Mouse (Mus musculus): ENCODE results near the gene Col26a1.

The Col26a1 gene

GRCm38 (mm10) chr5:136882055-136882787, 788 bp downstream of the Col26a1 start:
- no peak for ATAC-seq (ENCODE audit: insufficient number of reproducible peaks, low FRiP score, low TSS enrichment)

DNA sequence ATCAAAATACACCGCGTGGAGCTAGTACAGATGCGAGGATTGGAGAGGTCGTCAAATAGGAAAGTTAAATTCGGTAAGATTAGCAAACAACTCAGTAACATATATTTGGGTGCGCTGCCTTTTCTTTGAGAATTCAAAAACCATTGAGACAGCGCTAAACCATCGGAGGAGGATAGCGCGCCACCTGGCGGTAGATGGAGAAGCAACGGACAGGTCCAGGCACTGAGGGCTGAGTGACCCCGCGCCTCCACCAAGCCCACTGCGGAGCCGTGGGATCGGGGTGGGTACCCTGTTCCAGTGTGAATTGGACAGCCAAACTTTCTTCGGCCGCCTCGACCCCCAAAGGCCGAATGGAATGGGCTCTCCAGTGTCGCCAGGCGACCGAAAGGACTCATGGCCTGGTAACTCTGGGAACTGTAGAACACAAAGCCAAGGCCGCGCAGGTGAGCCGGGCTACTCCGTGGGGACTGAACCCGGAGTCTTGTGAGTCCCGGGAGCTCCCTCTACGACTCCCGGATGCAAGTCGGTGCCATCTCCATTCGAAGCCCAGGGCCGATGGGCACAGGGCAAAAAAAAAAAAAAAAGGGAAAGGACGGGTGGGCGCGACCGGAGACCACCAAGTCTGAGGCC, 1.5 kb downstream of the Col26a1 start:
- ATAC-seq (ENCODE audit: insufficient number of reproducible peaks, low FRiP score, low TSS enrichment) = no peak

GRCm38 (mm10) chr5:136880101-136880500, 2.9 kb downstream of the Col26a1 start:
- ATAC-seq (ENCODE audit: insufficient number of reproducible peaks, low FRiP score, low TSS enrichment) = no peak

- ATAC-seq (ENCODE audit: insufficient number of reproducible peaks, low FRiP score, low TSS enrichment) = no peak
These were observed 8.7 kb downstream of the Col26a1 start for GRCm38 (mm10) chr5:136874271-136874670.

DNA sequence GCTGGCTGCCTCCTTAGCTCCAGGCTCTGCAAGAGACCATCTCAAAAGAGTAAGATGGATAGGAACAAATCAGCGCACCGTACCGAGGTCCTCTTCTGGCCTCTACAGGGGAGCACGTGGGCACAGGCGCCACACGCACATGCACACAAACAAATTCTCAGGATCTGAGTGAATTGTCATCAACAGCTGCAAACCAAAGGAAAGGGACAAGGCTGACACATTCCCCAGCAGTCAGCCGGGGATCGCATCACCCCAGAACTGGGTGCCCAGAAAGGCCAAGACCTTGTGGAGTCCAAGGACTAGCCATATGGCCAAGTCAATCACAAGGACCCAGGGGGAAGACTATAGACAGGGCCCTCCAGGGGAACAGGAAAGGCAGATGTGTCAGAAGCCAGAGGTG, 10.6 kb downstream of the Col26a1 start:
- no peak for ATAC-seq (ENCODE audit: insufficient number of reproducible peaks, low FRiP score, low TSS enrichment)

DNA sequence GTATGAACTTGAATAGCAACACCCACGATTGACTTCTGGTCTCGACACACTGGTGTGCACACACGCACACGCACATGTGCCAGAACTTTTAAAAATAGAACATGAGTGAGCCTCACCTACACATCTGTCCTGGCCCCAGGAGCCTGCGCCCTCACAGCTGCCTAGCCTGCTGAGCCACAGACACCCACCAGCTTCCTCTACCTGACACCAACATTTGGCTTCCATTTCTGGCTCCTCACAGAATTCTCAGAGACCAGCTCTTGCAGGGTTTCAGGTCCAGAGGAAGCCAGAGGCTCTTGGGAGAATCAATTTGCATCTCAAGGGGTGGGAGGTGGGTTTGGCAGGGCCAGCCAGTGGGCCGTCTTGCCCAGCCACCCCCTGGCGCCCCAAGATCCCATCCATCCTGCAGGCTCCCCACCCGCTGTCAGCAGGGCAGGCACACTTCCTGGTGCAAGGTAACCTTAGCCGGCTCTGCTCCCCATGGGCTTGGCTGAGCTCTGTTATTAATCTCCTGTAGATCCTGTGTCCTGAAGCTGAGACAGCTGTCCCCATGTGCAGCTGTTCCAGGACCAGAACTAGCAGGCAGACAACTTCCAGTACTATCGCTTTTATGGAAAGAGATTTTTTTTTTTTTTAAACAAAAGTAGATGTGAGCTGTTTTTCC, 13.4 kb downstream of the Col26a1 start:
- ATAC-seq (ENCODE audit: insufficient number of reproducible peaks, low FRiP score, low TSS enrichment) = no peak

GRCm38 (mm10) chr5:136867706-136868105, 15.3 kb downstream of the Col26a1 start:
- ATAC-seq (ENCODE audit: insufficient number of reproducible peaks, low FRiP score, low TSS enrichment) = no peak

DNA sequence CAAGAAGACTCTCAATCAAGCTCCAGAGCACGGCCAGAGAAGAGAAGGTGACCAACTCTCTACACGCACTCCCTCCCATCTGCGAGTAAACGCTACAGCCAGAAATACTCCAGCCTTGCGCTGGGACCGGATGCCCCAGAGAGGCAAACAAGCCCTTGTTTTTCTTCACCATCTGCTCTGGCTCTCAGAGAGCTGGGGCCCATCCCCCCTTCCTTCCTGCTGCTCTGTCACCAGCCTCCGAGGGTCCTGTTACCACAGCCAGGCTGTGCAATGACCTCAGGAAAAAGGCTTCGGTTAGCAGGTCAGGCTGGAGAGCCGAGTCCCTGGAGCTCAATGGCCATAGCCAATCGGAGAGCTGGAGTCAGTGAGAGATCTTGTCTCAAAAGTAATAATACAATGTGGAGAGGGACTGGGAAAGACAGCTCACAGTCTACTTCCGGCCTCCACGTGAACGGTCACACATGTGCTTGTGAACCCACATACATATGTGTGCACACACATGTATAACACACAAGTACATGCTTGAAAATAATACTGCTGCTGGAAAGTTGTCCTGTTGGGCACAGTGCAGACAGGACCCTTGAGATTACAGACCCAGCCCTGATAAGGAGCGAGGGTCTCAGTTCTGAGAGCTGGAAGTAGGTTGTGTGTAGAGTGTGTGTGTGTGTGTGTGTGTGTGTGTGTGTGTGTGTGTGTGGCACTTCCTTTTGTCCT, 18.9 kb downstream of the Col26a1 start:
- no peak for ATAC-seq (ENCODE audit: insufficient number of reproducible peaks, low FRiP score, low TSS enrichment)

GRCm38 (mm10) chr5:136863276-136863675, 19.7 kb downstream of the Col26a1 start:
- ATAC-seq (ENCODE audit: insufficient number of reproducible peaks, low FRiP score, low TSS enrichment) = no peak

DNA sequence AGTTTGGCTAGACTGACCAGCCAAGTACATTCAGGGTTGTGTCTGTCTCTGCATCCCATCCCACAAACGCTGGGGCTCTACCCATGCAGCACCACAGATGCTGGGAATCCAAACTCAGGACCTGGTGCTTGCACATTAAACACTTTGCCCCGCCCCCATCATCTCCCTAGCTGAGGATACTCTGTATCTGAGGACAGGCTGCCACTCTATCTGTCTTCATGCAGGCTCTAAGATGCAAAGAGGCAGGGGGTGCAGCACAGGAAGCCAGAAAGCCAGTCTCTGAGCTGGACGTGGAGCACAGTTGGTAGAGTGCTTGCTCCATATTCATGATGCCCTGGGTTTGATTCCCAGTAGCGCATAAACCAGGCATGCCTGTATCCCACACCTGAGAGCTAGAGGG, 20.2 kb downstream of the Col26a1 start:
- no peak for ATAC-seq (ENCODE audit: insufficient number of reproducible peaks, low FRiP score, low TSS enrichment)

DNA sequence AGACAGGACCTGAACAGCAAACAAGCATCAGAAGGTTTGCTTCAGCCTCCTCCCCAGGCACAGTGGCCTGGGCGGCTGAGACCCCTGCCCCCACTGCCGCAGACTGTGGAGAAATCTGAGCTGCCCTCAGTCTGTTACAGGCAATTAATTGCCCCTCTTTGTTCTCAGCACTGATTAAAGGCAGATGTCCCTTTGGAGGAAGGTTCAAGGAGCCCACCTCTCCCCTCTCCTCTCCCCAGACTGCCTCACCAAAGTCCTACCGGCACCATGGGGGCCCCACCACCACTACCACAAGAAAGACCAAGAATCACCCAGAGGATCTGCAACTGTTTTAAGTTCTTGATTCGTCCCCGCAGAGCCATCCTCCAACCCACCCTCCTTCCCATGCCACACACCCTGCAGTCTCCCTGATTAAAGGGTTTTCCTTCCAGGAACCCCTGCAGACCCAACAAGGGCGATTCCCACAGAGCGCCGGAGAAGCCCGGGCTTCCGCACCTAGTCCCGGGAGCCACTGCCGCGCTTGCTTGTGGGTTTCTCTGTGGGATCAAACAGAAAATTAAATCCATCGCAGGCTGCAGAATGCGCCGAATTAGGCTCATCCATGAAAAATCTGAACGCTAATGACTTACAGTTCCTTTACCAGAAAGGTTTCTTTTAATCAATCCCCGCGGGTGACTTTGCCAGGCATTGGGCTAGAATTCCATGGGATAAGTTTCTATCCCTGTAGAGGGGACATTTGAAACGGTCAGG, 21.6 kb downstream of the Col26a1 start:
- no peak for ATAC-seq (ENCODE audit: insufficient number of reproducible peaks, low FRiP score, low TSS enrichment)

- ATAC-seq (ENCODE audit: insufficient number of reproducible peaks, low FRiP score, low TSS enrichment) = no peak
These were observed 32.3 kb downstream of the Col26a1 start for GRCm38 (mm10) chr5:136850716-136851115.

DNA sequence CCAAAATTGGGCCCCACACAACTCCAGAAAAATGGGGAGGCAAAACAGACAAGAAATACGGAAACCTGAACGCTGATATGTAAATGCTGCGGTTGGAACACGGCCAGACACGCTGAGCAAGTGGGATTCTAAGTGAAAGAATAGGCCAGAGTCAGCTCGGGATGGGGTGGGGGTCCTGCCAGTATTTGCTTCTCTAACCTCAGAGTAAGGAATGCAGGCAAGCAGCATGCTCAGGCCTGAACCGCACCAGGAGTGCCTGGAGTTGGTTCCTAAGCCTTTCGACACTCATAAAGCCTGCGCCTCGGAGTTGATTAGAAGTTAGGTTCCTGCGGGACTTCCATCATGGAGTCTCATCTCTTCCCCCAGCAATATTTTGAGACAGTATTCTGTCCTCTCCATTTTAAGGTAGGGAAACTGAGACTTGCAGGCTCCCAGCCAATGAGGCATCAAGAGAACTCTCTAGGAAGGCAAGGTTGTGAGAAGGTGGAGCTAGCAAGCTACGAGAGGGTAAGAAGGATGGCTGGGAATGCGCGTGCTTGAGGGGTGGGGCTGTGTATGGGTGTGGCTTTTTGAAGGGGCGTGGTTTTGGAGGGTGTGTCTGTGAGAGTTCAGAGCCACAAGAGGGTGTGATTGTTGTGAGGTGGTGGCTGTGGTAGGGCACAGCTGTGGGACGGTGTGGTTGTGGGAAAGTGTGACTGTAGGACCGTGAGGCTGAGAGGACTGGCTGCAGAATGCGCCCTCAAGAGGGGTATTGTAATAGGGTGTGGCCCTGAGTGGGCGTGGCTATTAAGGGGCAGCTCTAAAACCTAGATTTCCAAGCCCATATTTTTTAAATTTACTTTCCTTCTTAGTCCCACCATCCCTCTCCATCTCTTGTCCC, 36.4 kb downstream of the Col26a1 start:
- no peak for ATAC-seq (ENCODE audit: insufficient number of reproducible peaks, low FRiP score, low TSS enrichment)

- ATAC-seq (ENCODE audit: insufficient number of reproducible peaks, low FRiP score, low TSS enrichment) = no peak
These were observed 39.1 kb downstream of the Col26a1 start for GRCm38 (mm10) chr5:136843930-136844329.

GRCm38 (mm10) chr5:136840036-136840435, 43.0 kb downstream of the Col26a1 start:
- no peak for ATAC-seq (ENCODE audit: insufficient number of reproducible peaks, low FRiP score, low TSS enrichment)

DNA sequence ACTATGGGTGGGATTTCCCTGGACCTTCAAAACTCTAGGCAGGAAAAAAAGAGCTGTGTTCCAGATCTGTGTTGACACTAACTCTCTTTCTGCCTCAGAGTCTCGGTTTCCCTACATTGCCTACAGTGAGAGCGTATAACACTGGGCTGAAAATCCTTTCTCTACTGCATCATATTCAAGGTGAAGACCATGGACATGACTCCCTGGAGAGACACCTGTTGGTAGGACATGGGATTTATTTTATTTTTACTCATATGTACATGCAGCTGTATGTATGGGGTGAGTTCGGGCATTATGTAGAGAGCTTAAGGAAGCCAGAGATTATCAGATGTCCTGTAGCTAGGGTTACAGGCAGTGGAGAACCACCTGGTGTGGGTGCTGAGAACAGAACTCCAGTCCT, 50.0 kb downstream of the Col26a1 start:
- no peak for ATAC-seq (ENCODE audit: insufficient number of reproducible peaks, low FRiP score, low TSS enrichment)

- ATAC-seq (ENCODE audit: insufficient number of reproducible peaks, low FRiP score, low TSS enrichment) = no peak
These were observed 52.9 kb downstream of the Col26a1 start for GRCm38 (mm10) chr5:136830156-136830555.

GRCm38 (mm10) chr5:136821971-136822370, 61.0 kb downstream of the Col26a1 start:
- ATAC-seq (ENCODE audit: insufficient number of reproducible peaks, low FRiP score, low TSS enrichment) = no peak

DNA sequence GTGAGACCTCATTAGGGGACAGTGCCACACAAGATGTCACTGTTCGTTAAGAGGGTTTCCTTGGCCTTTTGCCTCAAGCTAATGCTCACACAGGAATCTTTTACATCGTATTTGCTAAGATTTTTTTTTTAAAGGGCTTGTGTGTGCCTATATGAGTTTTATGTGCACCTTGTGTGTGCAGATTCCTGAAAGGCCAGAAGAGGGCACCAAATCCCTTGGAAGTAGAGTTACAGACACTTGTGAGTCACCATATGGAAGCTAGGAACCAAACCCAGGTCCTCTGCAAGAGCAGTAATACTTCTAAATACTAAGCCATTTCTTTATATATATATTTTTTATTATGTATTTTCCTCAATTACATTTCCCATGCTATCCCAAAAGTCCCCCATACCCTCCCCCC, 62.1 kb downstream of the Col26a1 start:
- no peak for ATAC-seq (ENCODE audit: insufficient number of reproducible peaks, low FRiP score, low TSS enrichment)

Measured in cerebellum, adult (tissue).